Mouse (Mus musculus): ENCODE measurements around the gene Fam69b.

The Fam69b gene

GRCm38 (mm10) chr2:26599965-26600364 lies 28.3 kb upstream of the Fam69b start:
- peak; percentile 72 for DNase-seq

- DNase-seq, result no peak
Measured at GRCm38 (mm10) chr2:26600664-26601063, 27.6 kb upstream of the Fam69b start.

GRCm38 (mm10) chr2:26601595-26601994 lies 26.7 kb upstream of the Fam69b start:
- no peak for DNase-seq

GRCm38 (mm10) chr2:26602631-26603030 lies 25.6 kb upstream of the Fam69b start:
- no peak for DNase-seq

- DNase-seq, result no peak
Measured at GRCm38 (mm10) chr2:26603159-26603558, 25.1 kb upstream of the Fam69b start.

- DNase-seq, result peak; percentile 81
Measured at GRCm38 (mm10) chr2:26603720-26604671, 24.3 kb upstream of the Fam69b start, which contains the start of gene Agpat2. Gene Agpat2 (minus strand): TSS chr2:26604417.

- no peak for DNase-seq
Measured at GRCm38 (mm10) chr2:26605331-26605730, 22.9 kb upstream of the Fam69b start.

- DNase-seq, result no peak
Measured at GRCm38 (mm10) chr2:26606579-26606978, 21.7 kb upstream of the Fam69b start.

- DNase-seq, result no peak
Measured at GRCm38 (mm10) chr2:26607056-26607910, 21.0 kb upstream of the Fam69b start.

- DNase-seq, result no peak
Measured at GRCm38 (mm10) chr2:26608781-26609180, 19.5 kb upstream of the Fam69b start.

- DNase-seq, result no peak
Measured at GRCm38 (mm10) chr2:26609261-26609661, 19.0 kb upstream of the Fam69b start.

- DNase-seq, result no peak
Measured at GRCm38 (mm10) chr2:26610526-26610925, 17.7 kb upstream of the Fam69b start.

GRCm38 (mm10) chr2:26611054-26611453 lies 17.2 kb upstream of the Fam69b start:
- no peak for DNase-seq

GRCm38 (mm10) chr2:26611896-26612295 lies 16.4 kb upstream of the Fam69b start:
- DNase-seq, result no peak

GRCm38 (mm10) chr2:26614903-26615302 lies 13.4 kb upstream of the Fam69b start:
- DNase-seq, result no peak

- no peak for DNase-seq
Measured at GRCm38 (mm10) chr2:26615459-26616124, 12.7 kb upstream of the Fam69b start.

- no peak for DNase-seq
Measured at GRCm38 (mm10) chr2:26617331-26617730, 10.9 kb upstream of the Fam69b start.

GRCm38 (mm10) chr2:26617928-26618327 lies 10.3 kb upstream of the Fam69b start:
- DNase-seq, result no peak

GRCm38 (mm10) chr2:26621246-26621645 lies 7.0 kb upstream of the Fam69b start:
- no peak for DNase-seq

GRCm38 (mm10) chr2:26622984-26623383 lies 5.3 kb upstream of the Fam69b start:
- DNase-seq, result no peak

- no peak for DNase-seq
Measured at GRCm38 (mm10) chr2:26625419-26625818, 2.8 kb upstream of the Fam69b start.

GRCm38 (mm10) chr2:26626081-26626480 lies 2.2 kb upstream of the Fam69b start:
- no peak for DNase-seq

All from kidney, adult 9 months (tissue).